Mouse (Mus musculus): ENCODE measurements around the gene Apol6. TPM values are rescaled to one million over a fixed set of nuclear protein-coding genes. Genes with fewer than 3 reads are reported as not detected.

Gene Apol6
- total and polyA plus RNA-seq, 2 experiments from 2014 or later = 0.11 TPM; not detected in 1

- Histone ChIP-seq H3K9me3 (replicated peaks; ENCODE audit: control insufficient read depth, low read length) (no peaks in the 10 kb centered on the region), H3K4me1 (ENCODE audit: control insufficient read depth, insufficient read depth) (no peaks in the 10 kb centered on the region), H3K4me2 (ENCODE audit: low read depth, low read length) (no peak overlapping the region), H3K36me3 (replicated peaks; ENCODE audit: control insufficient read depth, insufficient read depth, low read length) (peaks cover 79% of the 10 kb centered on the region), H3K4me3 (ENCODE audit: low read depth, low read length) (no peak overlapping the region), H3K27me3 (ENCODE audit: control insufficient read depth, insufficient read depth, low read length) (no peaks in the 10 kb centered on the region), H3K9ac (replicated peaks; ENCODE audit: low read depth, low read length) (no peak overlapping the region), H3K27ac (ENCODE audit: low read depth) (no peak overlapping the region)
- 95% methylated on average over 13 of the region's 13 CpGs for WGBS
- no peak for TF ChIP-seq CTCF (IDR thresholded peaks at IDR 0.05; ENCODE audit: low read depth)
- TF ChIP-seq EP300 (IDR thresholded peaks at IDR 0.05; ENCODE audit: low read depth) = no peak
- no peak for ATAC-seq (ENCODE audit: insufficient read depth, low read depth)
- no peak for DNase-seq (ENCODE audit: low spot score)
These were observed 49.9 kb downstream of the Apol6 start for GRCm38 (mm10) chr15:77094431-77094830.

DNA sequence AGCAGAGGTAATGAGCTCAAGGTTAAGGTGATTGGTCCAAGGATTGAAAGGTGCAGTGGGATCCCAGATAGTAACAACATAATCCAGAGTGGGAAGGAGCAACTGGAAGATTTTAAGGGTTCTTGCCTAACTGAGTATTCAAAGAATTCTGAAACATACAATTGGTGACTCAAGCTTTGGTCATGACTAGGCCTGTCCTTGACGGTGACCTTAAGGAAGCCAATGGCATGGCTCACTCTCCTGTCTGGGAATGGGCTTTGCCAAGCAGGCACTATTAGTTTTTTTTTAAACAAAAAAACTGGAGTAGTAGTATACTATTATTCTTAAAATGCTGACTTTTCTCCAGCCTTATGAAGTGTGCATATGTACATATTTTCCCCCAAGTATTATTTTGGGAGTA is 50.7 kb downstream of the Apol6 start:
- Histone ChIP-seq H3K4me2 (ENCODE audit: low read depth, low read length) (no peak overlapping the region), H3K9me3 (replicated peaks; ENCODE audit: control insufficient read depth, low read length) (no peaks in the 10 kb centered on the region), H3K36me3 (replicated peaks; ENCODE audit: control insufficient read depth, insufficient read depth, low read length) (peaks cover 84% of the 10 kb centered on the region), H3K4me3 (ENCODE audit: low read depth, low read length) (no peak overlapping the region), H3K9ac (replicated peaks; ENCODE audit: low read depth, low read length) (no peak overlapping the region), H3K4me1 (ENCODE audit: control insufficient read depth, insufficient read depth) (no peaks in the 10 kb centered on the region), H3K27ac (ENCODE audit: low read depth) (no peak overlapping the region), H3K27me3 (ENCODE audit: control insufficient read depth, insufficient read depth, low read length) (no peaks in the 10 kb centered on the region)
- no peak for ATAC-seq (ENCODE audit: insufficient read depth, low read depth)
- TF ChIP-seq EP300 (IDR thresholded peaks at IDR 0.05; ENCODE audit: low read depth) = no peak
- TF ChIP-seq CTCF (IDR thresholded peaks at IDR 0.05; ENCODE audit: low read depth) = no peak
- 88% methylated on average over 1 of the region's 1 CpGs for WGBS
- no peak for DNase-seq (ENCODE audit: low spot score)

DNA sequence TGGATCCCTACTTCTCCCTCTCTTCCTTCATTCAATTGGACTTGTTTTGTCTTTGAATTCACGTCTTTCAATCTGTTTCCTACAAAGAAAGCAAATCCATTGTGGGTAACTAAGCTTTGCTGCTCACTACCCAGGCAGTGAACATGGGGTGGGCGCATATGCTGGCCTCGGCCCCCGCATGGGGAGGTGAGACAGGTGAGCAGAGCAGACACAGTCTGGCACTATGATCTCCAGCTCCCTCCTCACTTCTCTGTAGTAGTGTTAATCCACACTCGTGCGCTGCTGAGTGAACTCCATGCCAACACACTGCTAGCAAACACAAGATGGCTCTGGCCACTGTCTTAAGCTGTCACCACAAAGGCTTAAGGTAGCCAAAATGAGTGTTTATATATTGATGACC is 52.8 kb downstream of the Apol6 start:
- Histone ChIP-seq H3K9me3 (replicated peaks; ENCODE audit: control insufficient read depth, low read length) (no peaks in the 10 kb centered on the region), H3K27me3 (ENCODE audit: control insufficient read depth, insufficient read depth, low read length) (no peaks in the 10 kb centered on the region), H3K27ac (ENCODE audit: low read depth) (no peak overlapping the region), H3K4me3 (ENCODE audit: low read depth, low read length) (no peak overlapping the region), H3K9ac (replicated peaks; ENCODE audit: low read depth, low read length) (no peak overlapping the region), H3K4me2 (ENCODE audit: low read depth, low read length) (no peak overlapping the region), H3K36me3 (replicated peaks; ENCODE audit: control insufficient read depth, insufficient read depth, low read length) (peaks cover 83% of the 10 kb centered on the region), H3K4me1 (ENCODE audit: control insufficient read depth, insufficient read depth) (no peaks in the 10 kb centered on the region)
- ATAC-seq (ENCODE audit: insufficient read depth, low read depth) (no peak), DNase-seq (ENCODE audit: low spot score) (no peak)
- TF ChIP-seq EP300 (IDR thresholded peaks at IDR 0.05; ENCODE audit: low read depth) = no peak
- no peak for TF ChIP-seq CTCF (IDR thresholded peaks at IDR 0.05; ENCODE audit: low read depth)
- 89% methylated on average over 6 of the region's 6 CpGs for WGBS

- WGBS = 75% methylated on average over 3 of the region's 3 CpGs
- Histone ChIP-seq H3K36me3 (replicated peaks; ENCODE audit: control insufficient read depth, insufficient read depth, low read length) (peaks cover 67% of the 10 kb centered on the region), H3K4me1 (ENCODE audit: control insufficient read depth, insufficient read depth) (no peaks in the 10 kb centered on the region), H3K4me3 (ENCODE audit: low read depth, low read length) (no peak overlapping the region), H3K27ac (ENCODE audit: low read depth) (no peak overlapping the region), H3K4me2 (ENCODE audit: low read depth, low read length) (no peak overlapping the region), H3K27me3 (ENCODE audit: control insufficient read depth, insufficient read depth, low read length) (no peaks in the 10 kb centered on the region), H3K9me3 (replicated peaks; ENCODE audit: control insufficient read depth, low read length) (no peaks in the 10 kb centered on the region), H3K9ac (replicated peaks; ENCODE audit: low read depth, low read length) (no peak overlapping the region)
- ATAC-seq (ENCODE audit: insufficient read depth, low read depth) = no peak
- TF ChIP-seq CTCF (IDR thresholded peaks at IDR 0.05; ENCODE audit: low read depth) (no peak), EP300 (IDR thresholded peaks at IDR 0.05; ENCODE audit: low read depth) (no peak)
- DNase-seq (ENCODE audit: low spot score) = no peak
These were observed 55.2 kb downstream of the Apol6 start for GRCm38 (mm10) chr15:77099756-77100155.

GRCm38 (mm10) chr15:77102685-77103084 is 58.2 kb downstream of the Apol6 start:
- WGBS = 92% methylated on average over 5 of the region's 5 CpGs
- no peak overlapping the region for H3K4me3 ChIP-seq (ENCODE audit: low read depth, low read length)

More at GRCm38 (mm10) chr15:77102685-77103084, 58.2 kb downstream of the Apol6 start:
- Histone ChIP-seq H3K9ac (replicated peaks; ENCODE audit: low read depth, low read length) (no peak overlapping the region), H3K4me2 (ENCODE audit: low read depth, low read length) (no peak overlapping the region), H3K9me3 (replicated peaks; ENCODE audit: control insufficient read depth, low read length) (no peaks in the 10 kb centered on the region), H3K4me1 (ENCODE audit: control insufficient read depth, insufficient read depth) (0 out of 2 replicates have a peak, but pooled peaks cover 10% of the 10 kb centered on the region), H3K27me3 (ENCODE audit: control insufficient read depth, insufficient read depth, low read length) (no peaks in the 10 kb centered on the region), H3K36me3 (replicated peaks; ENCODE audit: control insufficient read depth, insufficient read depth, low read length) (peaks cover 46% of the 10 kb centered on the region), H3K27ac (ENCODE audit: low read depth) (no peak overlapping the region)
- DNase-seq (ENCODE audit: low spot score) (no peak), ATAC-seq (ENCODE audit: insufficient read depth, low read depth) (no peak)
- TF ChIP-seq CTCF (IDR thresholded peaks at IDR 0.05; ENCODE audit: low read depth) = no peak
- TF ChIP-seq EP300 (IDR thresholded peaks at IDR 0.05; ENCODE audit: low read depth) = no peak
